Mouse (Mus musculus): ENCODE results near the gene Pla1a.

DNA sequence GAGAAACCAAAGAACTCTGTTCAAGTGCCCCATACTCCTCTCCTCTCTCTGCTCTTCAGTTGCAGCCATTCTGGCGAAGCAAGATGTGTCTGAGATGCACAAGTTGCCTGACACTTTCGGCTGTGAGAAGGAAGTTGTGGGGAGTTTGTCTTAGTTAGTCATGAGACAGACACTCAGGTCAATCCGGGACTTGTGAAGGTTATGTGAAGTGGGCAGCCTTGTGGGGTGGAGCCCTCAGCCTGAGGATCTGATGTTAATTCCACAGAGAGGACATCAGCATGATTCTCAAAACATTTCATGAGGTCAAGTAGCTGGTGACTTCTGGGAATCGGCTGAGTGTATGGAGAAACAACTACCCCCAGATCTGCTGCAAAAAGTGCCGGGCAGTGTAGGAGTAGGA is 8.7 kb upstream of the Pla1a start:
- no peak for TF ChIP-seq CTCF (IDR thresholded peaks at IDR 0.05; ENCODE audit: low read depth)
- no peak for TF ChIP-seq EP300 (IDR thresholded peaks at IDR 0.05; ENCODE audit: low read depth)
